Mouse (Mus musculus) hindbrain, embryonic 15.5 days (tissue): ENCODE results near the gene Abcc9. TPM values are rescaled to one million over a fixed set of nuclear protein-coding genes. Genes with fewer than 3 reads are reported as not detected.

ENCODE experiments used
- ATAC-seq: fragments of 200-750 bp; cut with Nextera tagmentation; 2 replicates; pipeline ENCODE4 v1.8.0; 2017; ENCODE audit warnings: low read depth, moderate number of reproducible peaks, moderate TSS enrichment; ENCODE audit not compliant: low FRiP score
- H3K27ac ChIP-seq: fragments of 300-500 bp; sonication (generic); replicated peaks from 2 replicates; pipeline ENCODE4 v1.5.1; 2015; ENCODE audit warnings: mild to moderate bottlenecking, inconsistent platforms
- H3K27me3 ChIP-seq: fragments of 300-500 bp; sonication (generic); 2 replicates; pipeline ENCODE4 v1.6.1; 2015; ENCODE audit warnings: control low read depth, inconsistent platforms
- H3K36me3 ChIP-seq: fragments of 300-500 bp; sonication (generic); 2 replicates; pipeline ENCODE4 v1.6.1; 2015; ENCODE audit warnings: control low read depth, inconsistent platforms
- H3K4me1 ChIP-seq: fragments of 300-500 bp; sonication (generic); replicated peaks from 2 replicates; pipeline ENCODE4 v1.6.1; 2015; ENCODE audit warnings: control low read depth, inconsistent platforms
- H3K4me2 ChIP-seq: fragments of 300-500 bp; sonication (generic); 2 replicates; pipeline ENCODE4 v1.6.1; 2015; ENCODE audit warnings: moderate library complexity, mild to moderate bottlenecking, inconsistent platforms
- H3K4me3 ChIP-seq: fragments of 300-500 bp; sonication (generic); 2 replicates; pipeline ENCODE4 v1.5.1; 2015; ENCODE audit warnings: mild to moderate bottlenecking, inconsistent platforms
- H3K9ac ChIP-seq: fragments of 300-500 bp; sonication (generic); 2 replicates; pipeline ENCODE4 v1.6.1; 2015; ENCODE audit warnings: inconsistent platforms
- H3K9me3 ChIP-seq: fragments of 300-500 bp; sonication (generic); 2 replicates; pipeline ENCODE4 v1.6.1; 2016; ENCODE audit warnings: control low read depth, inconsistent platforms
- WGBS: fragments of 180-500 bp; shearing (Covaris S2); methylation state at CpG from one replicate; pipeline ENCODE4 v1.1.7; 2015; 5-methylcytosine and 5-hydroxymethylcytosine counted together
- polyA plus RNA-seq: library from polyadenylated mRNA; unstranded; fragments of >200 nt; fragmentation: Nextera tagmentation; extraction: Ambion mirVana; gene quantifications from 2 replicates; pipeline ENCODE4 v1.2.1, GENCODE M21; 2015

Abcc9 gene
- 3.3 and 3.4 TPM in 2 replicates for polyA plus RNA-seq

DNA sequence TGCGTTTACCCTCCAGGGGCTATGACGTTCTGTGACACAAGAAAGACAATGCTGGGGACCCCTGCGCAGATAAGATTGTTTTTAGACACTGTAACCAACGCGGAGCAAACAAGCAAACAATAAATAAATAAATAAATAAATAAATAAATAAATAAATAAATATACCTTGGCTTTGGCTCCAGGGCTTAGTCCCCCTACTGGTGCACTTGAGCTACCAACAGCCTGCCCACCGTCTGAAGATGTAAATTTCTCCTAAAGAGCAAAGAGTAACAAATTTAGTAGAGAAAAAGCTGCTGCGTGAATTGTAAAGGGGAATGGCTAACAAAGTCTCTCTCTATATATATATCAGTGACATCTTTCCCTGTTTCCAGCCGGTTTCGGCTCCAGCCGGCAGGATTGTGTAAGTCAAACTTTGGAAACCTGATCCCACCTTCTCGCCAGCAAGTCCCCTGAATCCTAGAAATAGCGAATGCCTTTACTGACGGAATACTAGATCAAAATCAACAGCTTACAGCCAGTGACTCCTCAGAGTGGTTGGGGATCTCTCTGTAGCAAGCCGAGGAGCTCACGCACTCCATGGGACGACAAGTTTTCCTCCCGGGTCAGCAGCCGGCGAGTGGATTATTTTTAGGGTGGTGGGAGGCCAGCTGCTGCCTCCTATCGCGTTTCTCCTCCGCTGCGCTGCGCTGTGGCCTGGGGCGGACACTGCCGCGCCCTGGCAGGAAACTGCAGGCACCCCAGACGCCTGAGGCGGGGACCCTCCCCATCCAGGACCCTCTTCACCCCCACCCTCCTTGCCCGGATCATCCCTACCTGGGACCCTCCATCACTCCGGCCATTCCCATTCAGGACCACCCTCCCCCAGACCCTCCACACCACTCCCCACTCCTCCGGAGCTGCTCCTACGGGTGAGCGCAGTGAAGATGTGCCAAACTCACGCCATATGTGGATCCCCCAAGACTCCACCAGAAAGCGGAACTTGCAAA, at the start of gene Abcc9:
Gene Abcc9, minus strand, starts transcription at position 664 of the 986 bp plus-strand sequence.
- 0 out of 2 replicates have a peak, but pooled peaks have one; percentile 38 for ATAC-seq
- WGBS: 7% methylated on average over 36 of the region's 36 CpGs
- H3K4me3 ChIP-seq: peak within 1 kb of the TSS; percentile 41

DNA sequence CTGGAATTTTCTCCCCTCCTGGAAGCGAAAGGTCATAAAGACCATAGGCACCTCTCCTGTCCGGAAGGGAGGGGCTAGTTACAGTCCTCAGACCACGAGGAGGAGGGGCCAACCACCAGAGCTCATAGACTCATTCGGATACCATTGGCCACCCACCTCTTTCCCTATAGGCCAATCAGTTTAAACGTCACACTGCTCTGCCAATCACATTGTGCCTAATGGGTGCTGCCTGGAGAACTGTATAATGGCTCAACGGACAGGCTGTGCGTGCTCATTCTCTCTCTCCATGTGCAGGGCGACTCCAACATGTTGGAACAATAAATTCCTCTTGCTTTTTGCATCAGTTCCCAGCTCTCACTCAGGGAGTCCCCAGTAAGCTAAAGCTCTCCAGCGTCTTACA, 49.2 kb upstream of the Abcc9 start:
- Histone ChIP-seq H3K9ac (no peak overlapping the region), H3K9me3 (no peaks in the 10 kb centered on the region), H3K36me3 (no peaks in the 10 kb centered on the region), H3K27ac (no peak overlapping the region), H3K4me3 (no peak overlapping the region), H3K27me3 (0 out of 2 replicates have a peak, but pooled peaks cover 10% of the 10 kb centered on the region), H3K4me2 (peak overlapping the region; percentile 33), H3K4me1 (no peaks in the 10 kb centered on the region)
- 59% methylated on average over 9 of the region's 9 CpGs for WGBS
- peak; percentile 67 for ATAC-seq

More for the DNA sequence above, at the start of gene Abcc9:
- Histone ChIP-seq H3K27me3 (peaks cover 4% of the 10 kb centered on the region; the same call in 1 of the 2 replicates), H3K36me3 (no peaks in the 10 kb centered on the region), H3K4me1 (peaks cover 13% of the 10 kb centered on the region), H3K27ac (no peak within 1 kb of the TSS), H3K4me2 (peak within 1 kb of the TSS; percentile 95), H3K9ac (peak within 1 kb of the TSS; percentile 46), H3K9me3 (no peaks in the 10 kb centered on the region)

DNA sequence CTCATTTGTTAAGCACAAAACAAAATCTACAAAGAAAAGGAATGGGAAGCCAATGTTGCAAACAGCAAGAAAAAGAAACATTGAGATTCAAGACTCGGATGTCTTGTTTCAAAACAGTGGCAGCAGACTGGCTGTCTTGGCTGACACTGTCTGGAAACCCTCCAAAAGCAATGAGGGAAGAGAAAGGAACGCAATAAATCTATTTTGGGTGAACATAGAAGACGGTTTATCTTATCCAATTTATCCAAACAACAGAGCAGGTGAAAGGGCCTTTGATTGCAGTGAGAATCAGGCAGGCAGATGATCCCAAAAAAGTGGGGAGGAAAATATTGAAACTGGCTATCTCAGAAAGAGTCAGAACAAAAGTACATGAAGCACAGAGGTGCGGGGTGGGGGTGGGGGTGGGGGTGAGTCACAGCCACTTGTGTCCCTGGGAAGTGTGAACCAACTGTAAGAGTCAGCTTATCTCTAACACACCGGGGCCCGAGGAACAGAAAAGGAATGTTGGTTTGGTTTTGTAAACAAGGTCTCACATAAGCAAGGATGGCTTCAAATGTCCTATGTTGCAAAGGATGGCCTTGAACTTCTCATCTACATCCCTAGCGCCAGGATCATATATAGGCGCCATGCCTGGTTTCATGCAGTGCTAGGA, 46.1 kb upstream of the Abcc9 start:
- Histone ChIP-seq H3K9ac (no peak overlapping the region), H3K4me1 (no peaks in the 10 kb centered on the region), H3K27ac (no peak overlapping the region), H3K36me3 (no peaks in the 10 kb centered on the region), H3K9me3 (no peaks in the 10 kb centered on the region), H3K4me2 (no peak overlapping the region), H3K27me3 (0 out of 2 replicates have a peak, but pooled peaks cover 3% of the 10 kb centered on the region), H3K4me3 (no peak overlapping the region)
- ATAC-seq: no peak
- WGBS: 76% methylated on average over 8 of the region's 8 CpGs

DNA sequence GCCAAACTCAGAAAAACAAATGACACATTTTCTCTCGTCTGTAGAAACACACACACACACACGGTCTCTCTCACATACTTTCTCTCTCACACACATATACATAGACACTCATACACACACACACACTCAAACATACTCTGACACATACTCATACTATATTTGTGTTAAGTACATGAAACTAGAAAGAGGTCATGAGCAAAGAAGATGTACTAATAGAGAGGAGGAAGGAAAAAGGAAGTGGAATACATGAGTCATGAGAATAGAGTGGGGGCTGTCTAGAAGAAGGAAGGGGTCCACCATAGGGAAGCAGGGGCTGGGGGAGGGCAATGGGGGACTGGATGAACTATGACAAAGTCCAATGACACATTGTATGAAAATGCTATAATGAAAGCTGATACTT, 45.0 kb upstream of the Abcc9 start:
- Histone ChIP-seq H3K27ac (no peak overlapping the region), H3K4me2 (no peak overlapping the region), H3K9ac (no peak overlapping the region), H3K36me3 (no peaks in the 10 kb centered on the region), H3K4me3 (no peak overlapping the region), H3K9me3 (no peaks in the 10 kb centered on the region), H3K27me3 (no peaks in the 10 kb centered on the region), H3K4me1 (no peaks in the 10 kb centered on the region)
- no peak for ATAC-seq
- 80% methylated on average over 2 of the region's 2 CpGs for WGBS

DNA sequence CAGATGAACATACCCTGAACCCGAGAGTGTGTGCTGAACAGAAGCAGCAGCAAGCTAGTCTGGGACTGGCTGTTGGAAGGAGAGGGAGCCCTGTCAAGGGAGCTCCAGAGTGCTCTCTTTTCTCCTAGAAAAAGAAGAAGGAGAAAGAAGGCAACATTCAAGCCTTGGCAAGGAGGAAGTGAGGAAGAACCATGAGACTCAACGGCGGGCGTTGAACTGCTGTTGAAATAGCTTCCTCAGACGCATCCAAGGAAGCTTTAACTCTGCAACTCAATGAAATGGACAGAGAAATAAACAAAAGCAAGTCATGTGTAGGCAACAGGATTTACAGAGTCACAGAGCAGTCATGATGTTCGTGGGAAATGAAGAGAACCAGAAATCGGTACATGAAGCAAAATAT, 44.6 kb upstream of the Abcc9 start:
- WGBS: 89% methylated on average over 7 of the region's 7 CpGs
- H3K27ac ChIP-seq: no peak overlapping the region
- H3K4me1 ChIP-seq: no peaks in the 10 kb centered on the region
- no peaks in the 10 kb centered on the region for H3K27me3 ChIP-seq
- H3K4me3 ChIP-seq: no peak overlapping the region
- ATAC-seq: no peak
- no peak overlapping the region for H3K4me2 ChIP-seq
- no peak overlapping the region for H3K9ac ChIP-seq
- H3K9me3 ChIP-seq: no peaks in the 10 kb centered on the region
- no peaks in the 10 kb centered on the region for H3K36me3 ChIP-seq

DNA sequence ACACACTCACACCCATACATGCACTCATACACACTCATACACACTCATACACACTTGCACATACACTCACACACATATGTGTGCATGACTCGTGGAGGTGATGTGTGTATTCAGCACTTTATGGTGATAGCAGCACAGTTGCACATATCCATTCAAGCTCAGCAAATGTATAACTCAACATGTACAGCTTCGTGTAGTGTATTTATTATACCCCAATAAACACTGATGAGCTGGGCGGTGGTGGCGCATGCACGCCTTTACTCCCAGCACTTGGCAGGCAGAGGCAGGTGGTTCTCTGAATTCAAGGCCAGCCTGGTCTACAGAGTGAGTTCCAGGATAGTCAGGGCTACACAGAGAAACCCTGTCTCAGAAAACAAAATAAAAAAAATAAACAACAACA, 43.4 kb upstream of the Abcc9 start:
- Histone ChIP-seq H3K4me3 (no peak overlapping the region), H3K27me3 (no peaks in the 10 kb centered on the region), H3K36me3 (no peaks in the 10 kb centered on the region), H3K27ac (no peak overlapping the region), H3K4me1 (no peaks in the 10 kb centered on the region), H3K9ac (no peak overlapping the region), H3K4me2 (no peak overlapping the region), H3K9me3 (no peaks in the 10 kb centered on the region)
- WGBS: 91% methylated on average over 5 of the region's 5 CpGs
- ATAC-seq: no peak

DNA sequence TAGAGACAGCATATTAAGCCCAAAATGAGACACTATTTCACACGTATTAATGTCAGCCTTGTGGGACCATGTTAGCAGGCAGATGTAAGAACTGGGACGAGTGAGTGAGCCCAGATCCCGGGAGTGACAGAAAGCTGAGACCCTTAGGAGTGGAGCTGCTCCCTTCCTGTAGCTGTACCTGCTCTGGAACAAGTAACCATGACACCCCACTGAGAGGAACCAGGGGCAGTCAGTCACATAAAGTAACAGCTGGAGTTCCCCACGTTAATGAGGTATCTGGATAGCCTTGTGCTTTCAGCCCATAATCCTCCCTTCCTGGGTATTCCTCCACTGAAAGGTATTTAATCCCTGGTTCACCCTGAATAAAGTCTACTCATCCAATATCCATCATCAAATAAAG, 41.1 kb upstream of the Abcc9 start:
- Histone ChIP-seq H3K9me3 (no peaks in the 10 kb centered on the region), H3K27me3 (no peaks in the 10 kb centered on the region), H3K27ac (no peak overlapping the region), H3K4me2 (no peak overlapping the region), H3K9ac (no peak overlapping the region), H3K4me3 (no peak overlapping the region), H3K4me1 (no peaks in the 10 kb centered on the region), H3K36me3 (no peaks in the 10 kb centered on the region)
- ATAC-seq: no peak
- 65% methylated on average over 4 of the region's 4 CpGs for WGBS

DNA sequence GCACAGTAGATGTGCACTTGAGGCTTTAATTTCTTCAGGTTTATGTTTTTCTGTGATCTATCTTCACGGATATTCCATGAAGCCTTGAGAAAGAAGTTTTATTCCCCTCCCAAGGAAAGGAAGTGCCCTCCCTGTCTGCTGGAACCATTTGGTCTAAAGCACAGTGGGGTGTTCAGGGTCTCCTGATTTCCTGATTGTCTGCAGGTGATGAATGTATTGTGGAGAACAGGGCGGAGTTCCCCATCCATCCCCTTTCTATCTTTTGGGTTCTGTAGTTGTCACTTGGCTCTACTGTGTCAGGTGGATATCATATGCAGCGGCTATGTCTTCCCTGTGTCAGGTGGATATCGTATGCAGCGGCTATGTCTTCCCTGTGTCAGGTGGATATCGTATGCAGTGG, 39.6 kb upstream of the Abcc9 start:
- H3K27me3 ChIP-seq: no peaks in the 10 kb centered on the region
- H3K4me1 ChIP-seq: no peaks in the 10 kb centered on the region
- H3K9ac ChIP-seq: no peak overlapping the region
- H3K27ac ChIP-seq: no peak overlapping the region
- ATAC-seq: no peak
- H3K4me3 ChIP-seq: no peak overlapping the region
- no peaks in the 10 kb centered on the region for H3K36me3 ChIP-seq
- H3K4me2 ChIP-seq: no peak overlapping the region
- WGBS: 90% methylated on average over 6 of the region's 6 CpGs
- no peaks in the 10 kb centered on the region for H3K9me3 ChIP-seq

DNA sequence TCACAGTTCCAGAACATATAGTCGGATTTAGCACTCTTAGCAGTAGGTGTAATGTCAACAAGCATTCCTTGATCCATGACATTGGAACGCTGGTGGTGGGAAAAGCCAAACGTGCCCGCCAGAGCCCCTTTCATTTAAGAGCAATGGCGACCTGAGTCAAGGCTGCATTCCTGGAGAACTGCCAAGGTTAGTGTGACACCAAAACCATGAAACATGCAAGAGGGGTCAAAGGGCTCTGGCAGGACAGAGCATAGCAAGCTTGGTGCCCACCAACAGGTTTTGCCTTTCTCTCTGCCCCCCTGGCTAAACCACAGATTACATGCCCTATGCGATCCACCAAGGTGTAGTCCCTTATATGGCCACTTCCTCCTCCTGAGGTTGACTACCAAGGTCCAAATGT, 36.5 kb upstream of the Abcc9 start:
- H3K27ac ChIP-seq: no peak overlapping the region
- 85% methylated on average over 6 of the region's 6 CpGs for WGBS
- H3K9me3 ChIP-seq: no peaks in the 10 kb centered on the region
- no peak overlapping the region for H3K9ac ChIP-seq
- H3K4me1 ChIP-seq: no peaks in the 10 kb centered on the region
- no peaks in the 10 kb centered on the region for H3K27me3 ChIP-seq
- no peak overlapping the region for H3K4me2 ChIP-seq
- no peaks in the 10 kb centered on the region for H3K36me3 ChIP-seq
- ATAC-seq: no peak
- H3K4me3 ChIP-seq: no peak overlapping the region

DNA sequence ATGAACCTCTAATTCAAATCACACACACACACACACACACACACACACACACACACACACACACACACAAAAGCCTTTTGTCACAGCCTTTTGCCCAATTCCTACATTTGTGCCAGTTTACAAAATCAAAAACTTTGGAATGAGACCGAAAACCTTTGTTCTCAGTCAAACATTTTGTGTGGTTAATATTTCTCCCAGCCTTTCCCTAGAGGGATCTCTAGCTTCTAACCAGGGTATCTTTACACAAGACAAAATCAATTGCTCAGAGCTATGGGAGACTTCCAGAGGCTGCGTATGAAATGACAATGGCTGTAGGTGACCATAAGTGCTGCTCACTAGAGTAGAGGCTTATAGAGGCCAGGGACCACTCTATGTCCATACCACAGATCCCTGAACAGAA, 36.1 kb upstream of the Abcc9 start:
- no peaks in the 10 kb centered on the region for H3K4me1 ChIP-seq
- H3K4me3 ChIP-seq: no peak overlapping the region
- H3K9me3 ChIP-seq: no peaks in the 10 kb centered on the region
- no peak overlapping the region for H3K9ac ChIP-seq
- no peaks in the 10 kb centered on the region for H3K27me3 ChIP-seq
- no peak for ATAC-seq
- no peak overlapping the region for H3K4me2 ChIP-seq
- WGBS: 90% methylated on average over 2 of the region's 2 CpGs
- H3K36me3 ChIP-seq: no peaks in the 10 kb centered on the region
- H3K27ac ChIP-seq: no peak overlapping the region

DNA sequence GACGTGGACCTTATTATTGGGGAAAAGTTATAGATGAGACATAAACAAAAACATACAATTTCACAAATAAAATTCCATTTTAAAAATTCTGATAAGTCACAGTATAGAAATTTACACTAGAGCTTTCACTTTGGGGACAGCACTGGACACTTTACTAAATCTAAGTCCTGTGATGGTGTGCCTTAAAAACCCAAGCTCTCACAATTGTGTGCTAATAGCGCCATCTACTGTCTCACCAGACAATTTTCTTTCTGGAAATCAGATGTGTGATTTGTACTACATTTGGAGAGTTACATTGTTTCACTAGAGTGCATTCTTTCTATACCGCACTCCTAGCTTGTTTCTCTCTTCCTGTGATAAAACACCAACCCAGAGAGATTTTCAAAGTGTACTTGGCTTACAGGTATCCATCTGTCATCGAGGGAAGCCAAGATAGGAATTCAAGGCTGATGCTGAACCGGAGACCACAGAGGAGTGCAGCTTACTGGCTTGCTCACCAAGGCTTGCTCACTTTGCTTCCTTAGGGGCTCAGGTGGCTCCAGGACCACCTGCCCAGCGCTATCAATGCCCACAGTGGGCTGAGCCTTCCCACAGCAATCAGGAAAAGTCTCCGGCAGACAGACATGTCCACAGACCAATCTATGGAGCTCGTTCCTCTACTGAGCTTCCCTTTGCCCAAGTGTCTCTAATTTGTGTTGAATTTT, 33.3 kb upstream of the Abcc9 start:
- Histone ChIP-seq H3K9ac (no peak overlapping the region), H3K4me2 (no peak overlapping the region), H3K27ac (no peak overlapping the region), H3K9me3 (no peaks in the 10 kb centered on the region), H3K4me1 (no peaks in the 10 kb centered on the region), H3K27me3 (no peaks in the 10 kb centered on the region), H3K4me3 (no peak overlapping the region), H3K36me3 (no peaks in the 10 kb centered on the region)
- peak; percentile 72; the same call in 1 of the 2 replicates for ATAC-seq
- WGBS: 50% methylated on average over 8 of the region's 8 CpGs
